Mouse (Mus musculus) neural tube, embryonic 15.5 days (tissue): ENCODE measurements around the gene Frmpd1. TPM values are rescaled to one million over a fixed set of nuclear protein-coding genes. Genes with fewer than 3 reads are reported as not detected.

Experiments used
- ATAC-seq: fragments of 200-750 bp; cut with Nextera tagmentation; 2 replicates; pipeline ENCODE4 v1.8.0; 2017; ENCODE audit warnings: mild to moderate bottlenecking, moderate TSS enrichment, moderate library complexity; ENCODE audit not compliant: low FRiP score
- H3K27ac ChIP-seq: fragments of 300-500 bp; sonication (generic); replicated peaks from 2 replicates; pipeline ENCODE4 v1.5.1; 2015; ENCODE audit warnings: mild to moderate bottlenecking, inconsistent platforms
- H3K27me3 ChIP-seq: fragments of 300-500 bp; sonication (generic); replicated peaks from 2 replicates; pipeline ENCODE4 v1.6.1; 2015; ENCODE audit warnings: inconsistent platforms
- H3K36me3 ChIP-seq: fragments of 300-500 bp; sonication (generic); 2 replicates; pipeline ENCODE4 v1.6.1; 2015; ENCODE audit warnings: inconsistent platforms
- H3K4me1 ChIP-seq: fragments of 300-500 bp; sonication (generic); 2 replicates; pipeline ENCODE4 v1.6.1; 2015; ENCODE audit warnings: inconsistent platforms
- H3K4me2 ChIP-seq: fragments of 300-500 bp; sonication (generic); 2 replicates; pipeline ENCODE4 v1.6.1; 2015; ENCODE audit warnings: inconsistent platforms, mild to moderate bottlenecking, moderate library complexity
- H3K4me3 ChIP-seq: fragments of 300-500 bp; sonication (generic); replicated peaks from 2 replicates; pipeline ENCODE4 v1.5.1; 2015; ENCODE audit warnings: mild to moderate bottlenecking, inconsistent platforms
- H3K9ac ChIP-seq: fragments of 300-500 bp; sonication (generic); replicated peaks from 2 replicates; pipeline ENCODE4 v1.6.1; 2015; ENCODE audit warnings: mild to moderate bottlenecking, inconsistent platforms
- H3K9me3 ChIP-seq: fragments of 300-500 bp; sonication (generic); replicated peaks from 2 replicates; pipeline ENCODE4 v1.6.1; 2016; ENCODE audit warnings: inconsistent platforms
- WGBS: fragments of 180-500 bp; shearing (Covaris S2); methylation state at CpG from one replicate; pipeline ENCODE4 v1.1.7; 2015; ENCODE audit warnings: mixed read lengths; 5-methylcytosine and 5-hydroxymethylcytosine counted together
- polyA plus RNA-seq: library from polyadenylated mRNA; unstranded; fragments of >200 nt; fragmentation: Nextera tagmentation; extraction: Ambion mirVana; gene quantifications from 2 replicates; pipeline ENCODE4 v1.2.1, GENCODE M21; 2015

Frmpd1 gene
- polyA plus RNA-seq, 1 experiment from 2014 or later: 3.1 TPM

DNA sequence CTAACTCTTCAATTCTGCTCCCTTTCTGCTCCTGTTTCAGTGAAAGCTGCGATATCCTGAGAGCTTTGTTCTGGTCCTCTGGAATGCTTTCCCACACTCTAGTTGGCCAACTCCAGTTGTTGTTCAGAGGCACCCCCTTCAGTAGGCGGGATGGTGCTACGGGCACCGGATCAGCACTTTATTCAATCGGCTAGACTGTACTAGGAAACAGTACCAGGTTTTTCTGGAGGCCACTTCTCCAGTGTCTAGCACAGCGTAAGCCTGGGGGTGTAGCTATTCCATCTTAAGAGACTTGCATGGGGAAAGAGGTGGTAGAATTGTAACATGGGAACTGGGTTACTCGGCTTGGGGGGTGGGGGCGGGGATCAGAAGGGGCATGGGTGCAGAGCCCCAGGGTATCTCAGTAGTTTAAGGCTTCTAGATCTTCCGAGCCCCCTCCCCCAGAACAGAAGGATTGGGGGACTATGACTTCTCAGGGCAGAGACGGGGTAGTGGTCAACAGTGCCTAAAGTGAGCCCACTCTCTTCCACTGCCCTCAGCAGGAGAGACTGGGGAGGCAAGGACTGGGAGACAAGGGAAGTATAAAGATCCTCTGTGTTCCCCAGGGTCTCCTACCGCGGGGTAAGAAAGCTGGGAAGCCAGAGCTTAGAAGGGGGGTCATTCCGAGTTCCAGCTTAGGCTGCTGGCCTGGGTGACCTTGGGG is 706 bp upstream of the Frmpd1 start:
- ATAC-seq: peak; percentile 66
- H3K9me3 ChIP-seq: no peaks in the 10 kb centered on the region
- peak overlapping the region; percentile 99 for H3K4me2 ChIP-seq
- H3K27me3 ChIP-seq: peaks cover 34% of the 10 kb centered on the region
- H3K9ac ChIP-seq: peak overlapping the region; percentile 61
- H3K4me3 ChIP-seq: peak overlapping the region; percentile 73
- H3K4me1 ChIP-seq: peaks cover 17% of the 10 kb centered on the region
- H3K36me3 ChIP-seq: no peaks in the 10 kb centered on the region
- no peak overlapping the region for H3K27ac ChIP-seq
- WGBS: 26% methylated on average over 13 of the region's 13 CpGs

GRCm38 (mm10) chr4:45185331-45185669 is 625 bp downstream of the Frmpd1 start:
- no peak overlapping the region for H3K27ac ChIP-seq
- H3K27me3 ChIP-seq: peaks cover 34% of the 10 kb centered on the region
- H3K9ac ChIP-seq: peak overlapping the region; percentile 61
- peak overlapping the region; percentile 99 for H3K4me2 ChIP-seq
- ATAC-seq: no peak
- WGBS: 4% methylated on average over 9 of the region's 10 CpGs
- H3K36me3 ChIP-seq: no peaks in the 10 kb centered on the region
- no peaks in the 10 kb centered on the region for H3K9me3 ChIP-seq
- peaks cover 17% of the 10 kb centered on the region for H3K4me1 ChIP-seq
- H3K4me3 ChIP-seq: peak overlapping the region; percentile 73

GRCm38 (mm10) chr4:45198296-45198695 is 13.6 kb downstream of the Frmpd1 start:
- H3K27me3 ChIP-seq: no peaks in the 10 kb centered on the region
- no peak overlapping the region for H3K9ac ChIP-seq
- H3K4me1 ChIP-seq: no peaks in the 10 kb centered on the region
- H3K27ac ChIP-seq: no peak overlapping the region
- 76% methylated on average over 3 of the region's 3 CpGs for WGBS
- no peak overlapping the region for H3K4me2 ChIP-seq
- no peaks in the 10 kb centered on the region for H3K9me3 ChIP-seq
- H3K36me3 ChIP-seq: no peaks in the 10 kb centered on the region
- H3K4me3 ChIP-seq: no peak overlapping the region
- ATAC-seq: no peak

GRCm38 (mm10) chr4:45203283-45203682 is 18.6 kb downstream of the Frmpd1 start:
- H3K4me1 ChIP-seq: peaks cover 4% of the 10 kb centered on the region; the same call in 1 of the 2 replicates
- no peak for ATAC-seq
- H3K27ac ChIP-seq: no peak overlapping the region
- no peaks in the 10 kb centered on the region for H3K27me3 ChIP-seq
- no peaks in the 10 kb centered on the region for H3K36me3 ChIP-seq
- H3K4me2 ChIP-seq: no peak overlapping the region
- WGBS: 91% methylated on average over 7 of the region's 7 CpGs
- no peaks in the 10 kb centered on the region for H3K9me3 ChIP-seq
- H3K4me3 ChIP-seq: no peak overlapping the region
- H3K9ac ChIP-seq: no peak overlapping the region

GRCm38 (mm10) chr4:45207444-45207843 is 22.8 kb downstream of the Frmpd1 start:
- Histone ChIP-seq H3K36me3 (no peaks in the 10 kb centered on the region), H3K27ac (no peak overlapping the region), H3K9me3 (no peaks in the 10 kb centered on the region), H3K4me3 (no peak overlapping the region), H3K27me3 (no peaks in the 10 kb centered on the region), H3K4me1 (peaks cover 12% of the 10 kb centered on the region; the same call in 1 of the 2 replicates), H3K4me2 (no peak overlapping the region), H3K9ac (no peak overlapping the region)
- ATAC-seq: no peak
- 68% methylated on average over 4 of the region's 4 CpGs for WGBS

GRCm38 (mm10) chr4:45208832-45209363 is 24.2 kb downstream of the Frmpd1 start:
- 0 out of 2 replicates have a peak overlapping the region, but pooled peaks have one; percentile 2 for H3K4me2 ChIP-seq
- no peak overlapping the region for H3K27ac ChIP-seq
- no peak; the same call in 1 of the 2 replicates for ATAC-seq
- H3K4me1 ChIP-seq: peaks cover 12% of the 10 kb centered on the region; the same call in 1 of the 2 replicates
- WGBS: 37% methylated on average over 12 of the region's 12 CpGs
- no peaks in the 10 kb centered on the region for H3K36me3 ChIP-seq
- H3K27me3 ChIP-seq: no peaks in the 10 kb centered on the region
- H3K4me3 ChIP-seq: no peak overlapping the region
- no peak overlapping the region for H3K9ac ChIP-seq
- no peaks in the 10 kb centered on the region for H3K9me3 ChIP-seq

GRCm38 (mm10) chr4:45212342-45213063 is 27.8 kb downstream of the Frmpd1 start:
- 77% methylated on average over 11 of the region's 11 CpGs for WGBS
- ATAC-seq: no peak
- Histone ChIP-seq H3K4me3 (no peak overlapping the region), H3K4me2 (no peak overlapping the region), H3K9me3 (no peaks in the 10 kb centered on the region), H3K9ac (no peak overlapping the region), H3K36me3 (no peaks in the 10 kb centered on the region), H3K4me1 (peaks cover 12% of the 10 kb centered on the region; the same call in 1 of the 2 replicates), H3K27ac (no peak overlapping the region), H3K27me3 (no peaks in the 10 kb centered on the region)

DNA sequence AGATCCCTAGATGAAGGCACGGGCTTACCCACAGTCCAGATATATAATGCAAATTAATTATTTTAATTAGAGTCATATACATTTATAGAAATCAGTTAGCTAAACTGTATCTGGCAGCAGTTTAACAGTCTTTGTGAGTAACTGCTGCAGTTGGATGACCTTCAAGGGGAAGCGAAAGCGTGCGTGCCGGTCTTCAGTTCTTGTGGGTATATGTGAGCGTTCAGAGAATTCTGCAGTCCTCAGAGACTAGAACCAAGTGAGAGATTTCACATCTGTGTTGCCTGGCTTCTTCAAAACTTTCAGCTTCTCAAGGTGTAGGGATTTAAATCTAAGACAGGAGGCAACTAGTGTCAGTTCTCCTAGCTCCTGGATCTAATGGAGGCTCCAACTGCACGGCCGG is 35.3 kb downstream of the Frmpd1 start:
- Histone ChIP-seq H3K27me3 (no peaks in the 10 kb centered on the region), H3K9me3 (no peaks in the 10 kb centered on the region), H3K4me2 (no peak overlapping the region), H3K27ac (no peak overlapping the region), H3K9ac (no peak overlapping the region), H3K4me1 (no peaks in the 10 kb centered on the region), H3K36me3 (no peaks in the 10 kb centered on the region), H3K4me3 (no peak overlapping the region)
- WGBS: 80% methylated on average over 8 of the region's 8 CpGs
- no peak for ATAC-seq

DNA sequence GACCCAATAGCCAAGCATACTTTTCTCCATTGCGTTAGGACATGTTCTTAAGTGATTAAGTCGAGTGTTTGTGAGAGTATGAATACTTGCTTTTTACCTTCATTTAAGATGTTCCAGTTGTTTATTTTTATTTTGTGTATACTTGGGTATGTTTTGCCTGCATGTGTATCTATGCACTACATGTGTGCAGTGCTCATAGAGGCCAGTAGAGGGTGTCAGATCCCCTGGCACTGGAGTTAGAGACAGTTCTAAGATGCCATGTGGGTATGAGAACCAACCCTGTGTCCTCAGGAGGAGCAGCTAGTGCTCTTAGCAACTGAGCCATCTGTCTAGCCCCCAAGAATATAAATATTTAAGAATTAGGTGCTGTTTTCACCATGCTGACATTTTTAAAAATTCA is 37.7 kb downstream of the Frmpd1 start:
- Histone ChIP-seq H3K9me3 (no peaks in the 10 kb centered on the region), H3K27ac (no peak overlapping the region), H3K4me1 (no peaks in the 10 kb centered on the region), H3K9ac (no peak overlapping the region), H3K4me2 (no peak overlapping the region), H3K36me3 (no peaks in the 10 kb centered on the region), H3K4me3 (no peak overlapping the region), H3K27me3 (no peaks in the 10 kb centered on the region)
- no peak for ATAC-seq
- WGBS: 94% methylated on average over 2 of the region's 2 CpGs

DNA sequence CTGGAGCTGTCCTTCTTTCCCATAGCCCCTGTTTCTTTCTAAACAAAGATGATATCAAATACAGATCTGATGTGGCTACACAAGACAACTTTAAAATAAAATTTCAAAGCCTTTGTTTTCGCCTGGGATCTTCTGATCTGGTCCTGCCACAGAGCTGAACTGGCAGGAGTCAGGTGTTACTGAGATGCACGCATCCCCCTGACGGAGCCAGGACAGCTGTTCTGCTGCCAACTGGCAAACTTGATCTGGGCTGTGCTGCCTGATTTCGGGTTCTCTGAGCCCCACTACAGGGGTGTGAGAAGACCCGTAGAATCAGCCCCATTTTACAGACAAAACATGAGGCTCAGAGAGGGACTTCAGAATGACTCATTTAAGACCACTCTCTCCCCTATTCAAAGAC is 45.6 kb downstream of the Frmpd1 start:
- no peak overlapping the region for H3K4me2 ChIP-seq

GRCm38 (mm10) chr4:45238260-45238659 is 53.6 kb downstream of the Frmpd1 start:
- no peak for ATAC-seq
- WGBS: 74% methylated on average over 5 of the region's 5 CpGs

More for the DNA sequence above, 45.6 kb downstream of the Frmpd1 start:
- H3K27me3 ChIP-seq: no peaks in the 10 kb centered on the region
- WGBS: 93% methylated on average over 5 of the region's 5 CpGs
- H3K9me3 ChIP-seq: no peaks in the 10 kb centered on the region
- no peaks in the 10 kb centered on the region for H3K4me1 ChIP-seq
- ATAC-seq: no peak
- H3K36me3 ChIP-seq: no peaks in the 10 kb centered on the region
- no peak overlapping the region for H3K4me3 ChIP-seq
- no peak overlapping the region for H3K27ac ChIP-seq
- no peak overlapping the region for H3K9ac ChIP-seq

DNA sequence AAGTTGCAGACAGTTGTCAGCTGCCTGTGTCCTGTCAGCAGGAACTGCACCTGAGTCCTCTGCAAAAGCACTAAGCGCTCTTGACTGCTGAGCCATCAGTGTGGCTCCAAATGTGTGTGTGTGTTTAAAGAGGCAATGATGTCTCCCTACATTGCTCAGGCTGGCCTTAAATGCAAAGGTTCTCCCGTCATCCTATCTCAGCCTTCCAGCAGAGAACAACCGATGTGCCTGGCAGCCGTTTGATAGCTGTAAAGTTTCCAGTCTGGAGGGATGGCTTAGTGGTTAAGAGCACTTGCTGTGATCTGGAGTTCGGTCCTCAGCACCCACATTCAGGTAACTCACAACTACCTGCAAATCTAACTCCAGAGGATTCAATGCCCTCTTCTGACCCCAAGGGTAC is 56.7 kb downstream of the Frmpd1 start:
- Histone ChIP-seq H3K9ac (no peak overlapping the region), H3K4me3 (no peak overlapping the region), H3K27ac (no peak overlapping the region), H3K4me1 (0 out of 2 replicates have a peak, but pooled peaks cover 3% of the 10 kb centered on the region), H3K27me3 (no peaks in the 10 kb centered on the region), H3K36me3 (no peaks in the 10 kb centered on the region), H3K4me2 (no peak overlapping the region), H3K9me3 (no peaks in the 10 kb centered on the region)
- ATAC-seq: no peak
- 71% methylated on average over 5 of the region's 5 CpGs for WGBS

More at GRCm38 (mm10) chr4:45238260-45238659, 53.6 kb downstream of the Frmpd1 start:
- Histone ChIP-seq H3K27me3 (no peaks in the 10 kb centered on the region), H3K9me3 (no peaks in the 10 kb centered on the region), H3K4me1 (no peaks in the 10 kb centered on the region), H3K9ac (no peak overlapping the region), H3K4me3 (no peak overlapping the region), H3K36me3 (no peaks in the 10 kb centered on the region), H3K4me2 (no peak overlapping the region), H3K27ac (no peak overlapping the region)
